Mouse (Mus musculus) adrenal gland, adult 8-10 months (tissue): ENCODE measurements around the gene Eef1akmt2. TPM values are rescaled to one million over a fixed set of nuclear protein-coding genes. Genes with fewer than 3 reads are reported as not detected.
A peak's percentile ranks its signal among the peaks of the same experiment; 100 is the strongest.

Experiments used
- DNase-seq: peaks from one replicate; pipeline ENCODE4 v3.0.0; 2022
- total RNA-seq, 4 experiments: library from RNA; stranded (reverse); gene quantifications; 2 replicates each; pipeline ENCODE4 v1.2.4; 2022

The Eef1akmt2 gene
- total RNA-seq: 10 to 100 TPM; 25.1 to 38.6 (median 32.1) TPM

GRCm38 (mm10) chr7:132852173-132852844, at the start of gene Eef1akmt2:
Eef1akmt2 (minus strand) TSS chr7:132852673.
- DNase-seq: peak; percentile 79

- peak; percentile 37 for DNase-seq
These were observed 48.5 kb upstream of the Eef1akmt2 start for GRCm38 (mm10) chr7:132900826-132901531.

GRCm38 (mm10) chr7:132898234-132898633, 45.8 kb upstream of the Eef1akmt2 start:
- no peak for DNase-seq

GRCm38 (mm10) chr7:132897258-132897657, 44.8 kb upstream of the Eef1akmt2 start:
- no peak for DNase-seq

GRCm38 (mm10) chr7:132896206-132896815, 43.8 kb upstream of the Eef1akmt2 start:
- peak; percentile 71 for DNase-seq

- peak; percentile 70 for DNase-seq
These were observed 42.5 kb upstream of the Eef1akmt2 start for GRCm38 (mm10) chr7:132894841-132895555.

GRCm38 (mm10) chr7:132893336-132893735, 40.9 kb upstream of the Eef1akmt2 start:
- DNase-seq: no peak

GRCm38 (mm10) chr7:132892806-132893205, 40.3 kb upstream of the Eef1akmt2 start:
- DNase-seq: no peak

- DNase-seq: no peak
These were observed 39.8 kb upstream of the Eef1akmt2 start for GRCm38 (mm10) chr7:132892311-132892661.

GRCm38 (mm10) chr7:132891561-132892310, 39.3 kb upstream of the Eef1akmt2 start:
- DNase-seq: no peak

GRCm38 (mm10) chr7:132890201-132890600, 37.7 kb upstream of the Eef1akmt2 start:
- DNase-seq: no peak

GRCm38 (mm10) chr7:132889691-132890090, 37.2 kb upstream of the Eef1akmt2 start:
- DNase-seq: no peak

- no peak for DNase-seq
These were observed 36.2 kb upstream of the Eef1akmt2 start for GRCm38 (mm10) chr7:132888518-132889249.

- no peak for DNase-seq
These were observed 35.6 kb upstream of the Eef1akmt2 start for GRCm38 (mm10) chr7:132888052-132888451.

GRCm38 (mm10) chr7:132887019-132887804, 34.7 kb upstream of the Eef1akmt2 start:
- DNase-seq: no peak

- no peak for DNase-seq
These were observed 31.6 kb upstream of the Eef1akmt2 start for GRCm38 (mm10) chr7:132884031-132884430.

GRCm38 (mm10) chr7:132882343-132882742, 29.9 kb upstream of the Eef1akmt2 start:
- no peak for DNase-seq

- no peak for DNase-seq
These were observed 27.8 kb upstream of the Eef1akmt2 start for GRCm38 (mm10) chr7:132880276-132880675.

GRCm38 (mm10) chr7:132875391-132876086, 23.1 kb upstream of the Eef1akmt2 start:
- DNase-seq: no peak

GRCm38 (mm10) chr7:132873043-132873442, 20.6 kb upstream of the Eef1akmt2 start:
- DNase-seq: no peak
